Mouse (Mus musculus) intestine, embryonic 14.5 days (tissue): ENCODE measurements at regions not wholly inside any gene's neighbourhood (a gene's known extent, or its start where the extent isn't known, plus 50 kb on each side); places are given as distances from the start of the nearest gene placed in this dataset.
"Not testable (repeated sequence)": the region's sequence is repeated elsewhere in the genome, so short reads cannot be mapped to it uniquely, and the experiment has no call there.

Experiments
- ATAC-seq: fragments of 200-750 bp; cut with Nextera tagmentation; replicated peaks from 2 replicates; pipeline ENCODE4 v1.8.0; 2017; ENCODE audit warnings: low read depth, moderate number of reproducible peaks, moderate TSS enrichment, moderate library complexity; ENCODE audit not compliant: low FRiP score, low TSS enrichment
- DNase-seq: peaks from one replicate; pipeline ENCODE4 v3.0.0-alpha.2; 2018; ENCODE audit warnings: low spot score
- H3K27ac ChIP-seq: fragments of 300-500 bp; sonication (generic); 2 replicates; pipeline ENCODE4 v1.5.1; 2014; ENCODE audit warnings: low read depth, mild to moderate bottlenecking, control low read depth
- H3K27me3 ChIP-seq: fragments of 300-500 bp; sonication (generic); replicated peaks from 2 replicates; pipeline ENCODE4 v1.6.1; 2014; ENCODE audit warnings: low read length, control low read depth; ENCODE audit not compliant: control insufficient read depth, insufficient read depth
- H3K36me3 ChIP-seq: fragments of 300-500 bp; sonication (generic); 2 replicates; pipeline ENCODE4 v1.6.1; 2014; ENCODE audit warnings: low read length, control low read depth; ENCODE audit not compliant: control insufficient read depth, insufficient read depth
- H3K4me1 ChIP-seq: fragments of 300-500 bp; sonication (generic); replicated peaks from 2 replicates; pipeline ENCODE4 v1.6.1; 2014; ENCODE audit warnings: low read length, control low read depth, mixed read lengths; ENCODE audit not compliant: control insufficient read depth, insufficient read depth
- H3K4me2 ChIP-seq: fragments of 300-500 bp; sonication (generic); 2 replicates; pipeline ENCODE4 v1.6.1; 2014; ENCODE audit warnings: low read length
- H3K4me3 ChIP-seq: fragments of 300-500 bp; sonication (generic); 2 replicates; pipeline ENCODE4 v1.5.1; 2014; ENCODE audit warnings: low read depth, low read length, control low read depth, mixed read lengths
- H3K9ac ChIP-seq: fragments of 300-500 bp; sonication (generic); 2 replicates; pipeline ENCODE4 v1.6.1; 2014; ENCODE audit warnings: mild to moderate bottlenecking, low read length
- H3K9me3 ChIP-seq: fragments of 300-500 bp; sonication (generic); 2 replicates; pipeline ENCODE4 v1.6.1; 2016; ENCODE audit warnings: low read length, control low read depth; ENCODE audit not compliant: control insufficient read depth
- WGBS: fragments of 180-500 bp; shearing (Covaris S2); extraction: QIAGEN DNeasy Blood & Tissue Kit; methylation state at CpG from one replicate; pipeline ENCODE4 v1.1.7; 2014; 5-methylcytosine and 5-hydroxymethylcytosine counted together

GRCm38 (mm10) chr5:39251021-39251420 lies 374.4 kb upstream of the Clnk start:
- no peak overlapping the region for H3K27ac ChIP-seq
- no peak overlapping the region for H3K4me2 ChIP-seq
- no peaks in the 10 kb centered on the region for H3K27me3 ChIP-seq
- ATAC-seq (no peak), DNase-seq (no peak)
- no peak overlapping the region for H3K4me3 ChIP-seq
- H3K36me3 ChIP-seq: no peaks in the 10 kb centered on the region
- no peak overlapping the region for H3K9ac ChIP-seq
- no peaks in the 10 kb centered on the region for H3K4me1 ChIP-seq
- no peaks in the 10 kb centered on the region for H3K9me3 ChIP-seq

GRCm38 (mm10) chr5:39219698-39220097 lies 343.1 kb upstream of the Clnk start:
- H3K36me3 ChIP-seq: no peaks in the 10 kb centered on the region
- H3K4me1 ChIP-seq: no peaks in the 10 kb centered on the region
- no peak for DNase-seq
- H3K4me3 ChIP-seq: no peak overlapping the region
- no peak overlapping the region for H3K4me2 ChIP-seq
- H3K27ac ChIP-seq: no peak overlapping the region
- ATAC-seq: no peak
- 86% methylated on average over 5 of the region's 5 CpGs for WGBS
- H3K9ac ChIP-seq: no peak overlapping the region
- H3K27me3 ChIP-seq: no peaks in the 10 kb centered on the region
- H3K9me3 ChIP-seq: no peaks in the 10 kb centered on the region

- Histone ChIP-seq H3K9me3 (no peaks in the 10 kb centered on the region), H3K4me2 (no peak overlapping the region), H3K27me3 (no peaks in the 10 kb centered on the region), H3K9ac (no peak overlapping the region), H3K27ac (no peak overlapping the region), H3K4me1 (no peaks in the 10 kb centered on the region), H3K4me3 (no peak overlapping the region), H3K36me3 (no peaks in the 10 kb centered on the region)
- 88% methylated on average over 5 of the region's 5 CpGs for WGBS
- DNase-seq (no peak), ATAC-seq (no peak)
Observed at GRCm38 (mm10) chr5:39216326-39216725, 339.7 kb upstream of the Clnk start.

GRCm38 (mm10) chr5:39215016-39215415 lies 338.4 kb upstream of the Clnk start:
- Histone ChIP-seq H3K4me2 (no peak overlapping the region), H3K36me3 (no peaks in the 10 kb centered on the region), H3K9ac (no peak overlapping the region), H3K4me1 (no peaks in the 10 kb centered on the region), H3K4me3 (no peak overlapping the region), H3K9me3 (no peaks in the 10 kb centered on the region), H3K27ac (no peak overlapping the region), H3K27me3 (no peaks in the 10 kb centered on the region)
- DNase-seq (no peak), ATAC-seq (no peak)
- 75% methylated on average over 3 of the region's 3 CpGs for WGBS

GRCm38 (mm10) chr5:39212550-39212949 lies 335.9 kb upstream of the Clnk start:
- no peak overlapping the region for H3K4me3 ChIP-seq
- H3K4me2 ChIP-seq: no peak overlapping the region
- no peaks in the 10 kb centered on the region for H3K27me3 ChIP-seq
- H3K9ac ChIP-seq: no peak overlapping the region
- no peak for ATAC-seq
- no peaks in the 10 kb centered on the region for H3K36me3 ChIP-seq
- no peaks in the 10 kb centered on the region for H3K4me1 ChIP-seq
- H3K27ac ChIP-seq: no peak overlapping the region
- no peak for DNase-seq
- no peaks in the 10 kb centered on the region for H3K9me3 ChIP-seq

GRCm38 (mm10) chr5:39198856-39199255 lies 322.2 kb upstream of the Clnk start:
- H3K27me3 ChIP-seq: no peaks in the 10 kb centered on the region
- H3K36me3 ChIP-seq: no peaks in the 10 kb centered on the region
- H3K4me2 ChIP-seq: no peak overlapping the region
- H3K4me3 ChIP-seq: no peak overlapping the region
- no peak overlapping the region for H3K9ac ChIP-seq
- ATAC-seq: no peak
- DNase-seq: no peak
- no peaks in the 10 kb centered on the region for H3K9me3 ChIP-seq
- no peaks in the 10 kb centered on the region for H3K4me1 ChIP-seq
- no peak overlapping the region for H3K27ac ChIP-seq

GRCm38 (mm10) chr5:39191153-39191552 lies 314.5 kb upstream of the Clnk start:
- not testable (repeated sequence) for H3K36me3 ChIP-seq, DNase-seq, H3K27me3 ChIP-seq, H3K9ac ChIP-seq, H3K4me2 ChIP-seq, H3K4me3 ChIP-seq, ATAC-seq, H3K4me1 ChIP-seq, H3K9me3 ChIP-seq, H3K27ac ChIP-seq
- WGBS: 82% methylated on average over 2 of the region's 4 CpGs

- no peak for ATAC-seq
- no peak overlapping the region for H3K9ac ChIP-seq
- H3K4me2 ChIP-seq: no peak overlapping the region
- WGBS: 79% methylated on average over 2 of the region's 2 CpGs
- H3K4me1 ChIP-seq: no peaks in the 10 kb centered on the region
- no peaks in the 10 kb centered on the region for H3K9me3 ChIP-seq
- H3K4me3 ChIP-seq: no peak overlapping the region
- H3K36me3 ChIP-seq: no peaks in the 10 kb centered on the region
- H3K27me3 ChIP-seq: no peaks in the 10 kb centered on the region
- no peak for DNase-seq
- H3K27ac ChIP-seq: no peak overlapping the region
Observed at GRCm38 (mm10) chr5:39181616-39182402, 305.2 kb upstream of the Clnk start.

GRCm38 (mm10) chr5:39181028-39181427 lies 304.4 kb upstream of the Clnk start:
- no peak overlapping the region for H3K27ac ChIP-seq
- ATAC-seq (no peak), DNase-seq (no peak)
- 38% methylated on average over 4 of the region's 4 CpGs for WGBS
- H3K4me3 ChIP-seq: no peak overlapping the region
- no peak overlapping the region for H3K4me2 ChIP-seq
- H3K9ac ChIP-seq: no peak overlapping the region
- no peaks in the 10 kb centered on the region for H3K9me3 ChIP-seq
- H3K4me1 ChIP-seq: no peaks in the 10 kb centered on the region
- no peaks in the 10 kb centered on the region for H3K36me3 ChIP-seq
- no peaks in the 10 kb centered on the region for H3K27me3 ChIP-seq
